Mouse (Mus musculus): ENCODE measurements around the gene Mlx. TPM values are rescaled to one million over a fixed set of nuclear protein-coding genes. Genes with fewer than 3 reads are reported as not detected.

Mlx gene
- polyA plus RNA-seq, 1 experiment from 2014 or later, result 57.4 TPM

DNA sequence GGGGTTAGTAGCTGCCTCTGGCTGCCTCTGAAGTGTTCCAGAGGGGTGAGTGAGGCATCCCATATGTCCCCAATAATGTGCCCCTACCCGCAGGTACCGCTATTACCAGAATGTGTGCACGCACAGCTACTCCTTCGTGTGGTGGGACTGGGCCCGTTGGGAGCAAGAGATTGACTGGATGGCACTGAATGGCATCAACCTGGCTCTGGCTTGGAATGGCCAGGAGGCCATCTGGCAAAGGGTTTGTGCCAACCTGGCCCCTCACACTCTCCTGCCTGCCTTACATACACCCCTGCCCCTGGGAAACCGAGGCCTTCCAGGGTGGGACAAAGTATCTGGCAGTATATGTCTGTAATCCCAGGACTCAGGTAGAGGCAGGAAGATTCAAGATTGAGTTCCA, 16.1 kb upstream of the Mlx start:
- 65% methylated on average over 6 of the region's 6 CpGs for WGBS
- Histone ChIP-seq H3K4me3 (replicated peaks; ENCODE audit: low read length) (no peak overlapping the region), H3K27me3 (ENCODE audit: control insufficient read depth, insufficient read depth, low read length) (no peaks in the 10 kb centered on the region), H3K4me2 (ENCODE audit: low read depth, low read length) (peak overlapping the region; percentile 94; the same call in 1 of the 2 replicates), H3K4me1 (ENCODE audit: control insufficient read depth, insufficient read depth, low read length) (peaks cover 23% of the 10 kb centered on the region), H3K9me3 (replicated peaks; ENCODE audit: control insufficient read depth, low read length) (no peaks in the 10 kb centered on the region), H3K9ac (ENCODE audit: low read length) (peak overlapping the region; percentile 82; the same call in 1 of the 2 replicates), H3K27ac (ENCODE audit: low read length) (no peak overlapping the region), H3K36me3 (ENCODE audit: control insufficient read depth, insufficient read depth, low read length) (no peaks in the 10 kb centered on the region)
- ATAC-seq (ENCODE audit: insufficient read depth, low FRiP score), result no peak

DNA sequence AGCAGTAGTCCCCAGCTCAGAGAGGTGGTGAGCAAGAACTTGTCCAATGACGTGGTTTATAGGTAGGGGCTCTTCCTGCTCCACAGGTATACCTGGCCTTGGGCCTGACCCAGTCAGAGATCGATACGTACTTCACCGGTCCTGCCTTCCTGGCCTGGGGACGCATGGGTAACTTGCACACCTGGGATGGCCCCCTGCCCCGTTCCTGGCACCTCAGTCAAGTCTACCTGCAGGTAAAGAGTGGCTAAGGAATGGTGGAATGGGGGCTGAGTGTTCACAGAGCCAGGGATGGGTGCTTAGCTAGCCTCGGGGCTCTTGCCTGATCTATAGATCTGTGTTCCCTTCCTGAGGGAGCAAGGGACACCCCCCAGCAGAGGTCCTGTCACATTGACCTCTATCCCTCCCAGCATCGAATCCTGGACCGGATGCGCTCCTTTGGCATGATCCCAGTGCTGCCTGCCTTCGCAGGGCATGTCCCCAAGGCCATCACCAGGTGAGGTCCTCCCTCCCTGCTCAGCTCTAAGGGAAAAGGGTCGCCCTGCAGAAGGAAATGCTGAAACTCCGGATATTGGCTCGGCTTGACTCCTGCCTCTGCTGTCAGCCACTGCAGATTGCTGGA, 15.2 kb upstream of the Mlx start:
- Histone ChIP-seq H3K4me3 (replicated peaks; ENCODE audit: low read length) (no peak overlapping the region), H3K27ac (ENCODE audit: low read length) (no peak overlapping the region), H3K36me3 (ENCODE audit: control insufficient read depth, insufficient read depth, low read length) (no peaks in the 10 kb centered on the region), H3K9ac (ENCODE audit: low read length) (no peak overlapping the region; the same call in 1 of the 2 replicates), H3K4me1 (ENCODE audit: control insufficient read depth, insufficient read depth, low read length) (peaks cover 13% of the 10 kb centered on the region; the same call in 1 of the 2 replicates), H3K4me2 (ENCODE audit: low read depth, low read length) (no peak overlapping the region), H3K27me3 (ENCODE audit: control insufficient read depth, insufficient read depth, low read length) (no peaks in the 10 kb centered on the region), H3K9me3 (replicated peaks; ENCODE audit: control insufficient read depth, low read length) (no peaks in the 10 kb centered on the region)
- 73% methylated on average over 14 of the region's 14 CpGs for WGBS
- ATAC-seq (ENCODE audit: insufficient read depth, low FRiP score), result no peak

DNA sequence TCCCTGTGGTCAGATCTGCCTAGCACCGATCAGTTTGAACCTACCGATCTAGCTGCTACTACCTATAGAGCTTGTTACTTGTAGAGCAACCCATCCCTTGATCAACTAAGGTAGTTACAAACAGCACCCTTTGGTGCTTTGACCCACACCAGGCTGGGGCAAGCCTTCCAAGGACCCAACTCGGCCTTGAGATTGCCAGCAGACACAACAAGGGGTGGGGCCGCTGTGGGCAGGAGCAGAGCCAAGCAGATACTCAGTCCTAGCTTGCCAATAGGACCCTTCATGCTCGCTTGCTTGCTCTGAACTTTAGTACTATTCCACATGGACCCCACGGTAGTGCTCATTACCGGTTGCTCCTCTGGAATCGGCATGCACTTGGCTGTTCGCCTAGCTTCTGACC, 9.0 kb upstream of the Mlx start, which contains the start of gene Hsd17b1:
Hsd17b1 (plus strand) TSS at position 291 of the 400 bp plus-strand sequence.
- Histone ChIP-seq H3K36me3 (ENCODE audit: control insufficient read depth, insufficient read depth, low read length) (no peaks in the 10 kb centered on the region), H3K27ac (ENCODE audit: low read length) (no peak within 1 kb of the TSS), H3K9ac (ENCODE audit: low read length) (no peak within 1 kb of the TSS), H3K4me2 (ENCODE audit: low read depth, low read length) (no peak within 1 kb of the TSS), H3K9me3 (replicated peaks; ENCODE audit: control insufficient read depth, low read length) (no peaks in the 10 kb centered on the region), H3K4me3 (replicated peaks; ENCODE audit: low read length) (no peak within 1 kb of the TSS), H3K4me1 (ENCODE audit: control insufficient read depth, insufficient read depth, low read length) (peaks cover 16% of the 10 kb centered on the region), H3K27me3 (ENCODE audit: control insufficient read depth, insufficient read depth, low read length) (peaks cover 33% of the 10 kb centered on the region)
- WGBS, result 75% methylated on average over 9 of the region's 9 CpGs
- ATAC-seq (ENCODE audit: insufficient read depth, low FRiP score), result no peak

GRCm38 (mm10) chr11:101079746-101080145, 7.3 kb upstream of the Mlx start:
- no peak for ATAC-seq (ENCODE audit: insufficient read depth, low FRiP score)
- Histone ChIP-seq H3K4me2 (ENCODE audit: low read depth, low read length) (peak overlapping the region; percentile 21), H3K4me1 (ENCODE audit: control insufficient read depth, insufficient read depth, low read length) (peaks cover 22% of the 10 kb centered on the region), H3K27ac (ENCODE audit: low read length) (no peak overlapping the region), H3K9me3 (replicated peaks; ENCODE audit: control insufficient read depth, low read length) (no peaks in the 10 kb centered on the region), H3K36me3 (ENCODE audit: control insufficient read depth, insufficient read depth, low read length) (no peaks in the 10 kb centered on the region), H3K27me3 (ENCODE audit: control insufficient read depth, insufficient read depth, low read length) (peaks cover 33% of the 10 kb centered on the region), H3K4me3 (replicated peaks; ENCODE audit: low read length) (0 out of 2 replicates have a peak overlapping the region, but pooled peaks have one; percentile 14), H3K9ac (ENCODE audit: low read length) (0 out of 2 replicates have a peak overlapping the region, but pooled peaks have one; percentile 8)
- 5% methylated on average over 27 of the region's 27 CpGs for WGBS

GRCm38 (mm10) chr11:101080421-101080820, 6.7 kb upstream of the Mlx start:
- Histone ChIP-seq H3K27me3 (ENCODE audit: control insufficient read depth, insufficient read depth, low read length) (peaks cover 33% of the 10 kb centered on the region), H3K4me1 (ENCODE audit: control insufficient read depth, insufficient read depth, low read length) (peaks cover 22% of the 10 kb centered on the region), H3K4me2 (ENCODE audit: low read depth, low read length) (no peak overlapping the region), H3K9me3 (replicated peaks; ENCODE audit: control insufficient read depth, low read length) (no peaks in the 10 kb centered on the region), H3K9ac (ENCODE audit: low read length) (no peak overlapping the region), H3K36me3 (ENCODE audit: control insufficient read depth, insufficient read depth, low read length) (no peaks in the 10 kb centered on the region), H3K27ac (ENCODE audit: low read length) (no peak overlapping the region), H3K4me3 (replicated peaks; ENCODE audit: low read length) (no peak overlapping the region)
- no peak for ATAC-seq (ENCODE audit: insufficient read depth, low FRiP score)
- WGBS, result 60% methylated on average over 5 of the region's 5 CpGs

DNA sequence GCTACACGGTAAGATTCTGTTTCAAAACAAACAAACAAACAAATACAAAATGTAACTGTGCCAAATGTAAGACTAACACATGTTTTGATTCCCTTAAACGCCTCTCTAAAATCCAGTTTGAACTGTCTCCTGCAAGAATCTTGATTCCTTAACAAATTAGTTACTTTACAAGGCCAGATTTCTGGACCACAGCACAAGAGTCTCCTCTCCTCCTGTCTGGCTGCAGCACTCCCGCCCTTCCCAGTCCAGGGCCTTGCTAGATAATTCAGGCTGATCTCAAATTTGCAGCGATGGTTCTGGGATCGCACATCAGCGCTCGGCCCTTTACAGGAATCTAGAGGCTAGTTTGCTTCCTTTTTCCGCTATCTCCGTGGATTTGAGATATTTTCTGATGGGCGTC, 5.4 kb upstream of the Mlx start:
- Histone ChIP-seq H3K9ac (ENCODE audit: low read length) (peak overlapping the region; percentile 94), H3K4me1 (ENCODE audit: control insufficient read depth, insufficient read depth, low read length) (peaks cover 31% of the 10 kb centered on the region), H3K9me3 (replicated peaks; ENCODE audit: control insufficient read depth, low read length) (no peaks in the 10 kb centered on the region), H3K4me2 (ENCODE audit: low read depth, low read length) (peak overlapping the region; percentile 98), H3K27ac (ENCODE audit: low read length) (peak overlapping the region; percentile 94), H3K27me3 (ENCODE audit: control insufficient read depth, insufficient read depth, low read length) (peaks cover 33% of the 10 kb centered on the region), H3K4me3 (replicated peaks; ENCODE audit: low read length) (peak overlapping the region; percentile 87), H3K36me3 (ENCODE audit: control insufficient read depth, insufficient read depth, low read length) (no peaks in the 10 kb centered on the region)
- ATAC-seq (ENCODE audit: insufficient read depth, low FRiP score), result no peak
- 4% methylated on average over 10 of the region's 10 CpGs for WGBS

DNA sequence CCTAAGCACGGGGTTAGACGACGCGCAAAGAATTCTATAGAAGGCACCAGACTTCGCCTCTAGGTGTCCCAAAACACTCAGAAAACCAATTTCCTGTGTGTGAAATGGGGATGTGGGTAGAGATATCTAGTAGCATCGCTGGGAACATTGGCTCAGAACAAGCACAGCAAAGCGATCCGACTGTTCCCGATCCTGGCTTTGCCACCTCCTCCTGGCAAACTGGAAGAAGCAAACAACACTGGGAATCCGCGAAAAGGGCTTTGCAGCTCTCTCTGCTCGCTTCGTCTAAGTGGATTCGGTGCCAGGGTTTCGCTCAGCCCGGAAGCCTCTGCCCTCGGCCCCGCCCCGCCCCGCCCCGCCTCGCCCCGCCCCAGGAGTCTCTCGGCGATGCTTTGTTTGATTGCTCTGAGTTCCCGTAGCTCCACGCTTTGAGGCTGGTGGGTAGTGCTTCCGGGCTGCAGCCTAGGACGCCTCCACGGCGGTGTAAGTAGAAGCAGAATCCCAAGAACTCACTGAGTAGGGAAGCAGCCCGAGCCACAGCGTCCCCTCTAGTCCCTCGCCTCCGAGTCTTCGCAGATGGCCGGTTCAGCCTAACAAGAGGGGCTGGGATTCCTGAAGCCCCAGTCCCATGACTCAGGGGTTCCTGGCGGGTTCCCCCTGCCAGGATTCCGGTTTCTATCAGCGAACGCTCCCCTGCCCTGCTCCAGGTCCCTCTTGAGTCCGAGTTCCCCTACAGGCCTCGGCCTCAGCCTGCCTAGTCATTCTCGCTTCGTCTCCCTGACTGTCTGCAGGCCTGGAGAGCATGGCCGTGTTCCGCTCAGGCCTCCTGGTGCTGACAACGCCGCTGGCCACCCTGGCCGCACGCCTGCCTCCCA, 4.6 kb upstream of the Mlx start, which contains the start of gene Coasy:
Coasy (plus strand) TSS at position 358 of the 875 bp plus-strand sequence.
- WGBS, result under 1% methylated on average over 51 of the region's 51 CpGs
- H3K27me3 ChIP-seq (ENCODE audit: control insufficient read depth, insufficient read depth, low read length), result peaks cover 31% of the 10 kb centered on the region
- peak; percentile 92 for ATAC-seq (ENCODE audit: insufficient read depth, low FRiP score)
- H3K36me3 ChIP-seq (ENCODE audit: control insufficient read depth, insufficient read depth, low read length), result no peaks in the 10 kb centered on the region
- peak within 1 kb of the TSS; percentile 94 for H3K27ac ChIP-seq (ENCODE audit: low read length)
- H3K9me3 ChIP-seq (replicated peaks; ENCODE audit: control insufficient read depth, low read length), result no peaks in the 10 kb centered on the region
- peak within 1 kb of the TSS; percentile 87 for H3K4me3 ChIP-seq (replicated peaks; ENCODE audit: low read length)
- peaks cover 33% of the 10 kb centered on the region for H3K4me1 ChIP-seq (ENCODE audit: control insufficient read depth, insufficient read depth, low read length)
- H3K9ac ChIP-seq (ENCODE audit: low read length), result peak within 1 kb of the TSS; percentile 94
- H3K4me2 ChIP-seq (ENCODE audit: low read depth, low read length), result peak within 1 kb of the TSS; percentile 98

DNA sequence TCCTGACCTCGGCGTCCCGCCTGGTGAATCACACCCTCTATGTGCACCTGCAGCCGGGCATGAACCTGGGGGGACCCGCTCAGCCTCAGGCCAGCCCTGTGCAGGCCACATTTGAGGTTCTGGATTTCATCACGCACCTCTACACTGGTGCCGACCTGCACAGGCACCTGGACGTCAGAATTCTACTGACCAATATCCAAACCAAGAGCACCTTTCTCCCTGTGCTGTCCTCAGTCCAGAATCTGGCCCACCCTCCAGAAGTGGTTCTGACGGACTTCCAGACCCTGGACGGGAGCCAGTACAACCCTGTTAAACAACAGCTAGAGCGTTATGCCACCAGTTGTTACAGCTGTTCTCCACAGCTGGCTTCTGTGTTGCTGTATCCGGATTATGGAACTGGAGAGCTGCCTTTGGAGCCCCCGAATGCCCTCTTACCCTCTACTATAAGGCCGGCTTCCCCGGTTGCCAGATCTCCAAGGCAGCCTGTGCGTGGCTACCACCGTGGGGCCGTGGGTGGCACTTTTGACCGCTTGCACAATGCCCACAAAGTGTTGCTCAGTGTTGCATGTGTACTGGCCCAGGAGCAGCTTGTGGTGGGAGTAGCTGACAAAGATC, 3.9 kb upstream of the Mlx start:
- 0 out of 2 replicates have a peak, but pooled peaks have one; percentile 1 for ATAC-seq (ENCODE audit: insufficient read depth, low FRiP score)
- 26% methylated on average over 19 of the region's 19 CpGs for WGBS

More for the DNA sequence above, 3.9 kb upstream of the Mlx start:
- Histone ChIP-seq H3K4me2 (ENCODE audit: low read depth, low read length) (peak overlapping the region; percentile 98), H3K36me3 (ENCODE audit: control insufficient read depth, insufficient read depth, low read length) (no peaks in the 10 kb centered on the region), H3K27me3 (ENCODE audit: control insufficient read depth, insufficient read depth, low read length) (peaks cover 28% of the 10 kb centered on the region), H3K9ac (ENCODE audit: low read length) (peak overlapping the region; percentile 94), H3K9me3 (replicated peaks; ENCODE audit: control insufficient read depth, low read length) (no peaks in the 10 kb centered on the region), H3K4me1 (ENCODE audit: control insufficient read depth, insufficient read depth, low read length) (peaks cover 40% of the 10 kb centered on the region), H3K4me3 (replicated peaks; ENCODE audit: low read length) (peak overlapping the region; percentile 87), H3K27ac (ENCODE audit: low read length) (peak overlapping the region; percentile 94)
